Mouse (Mus musculus) G1E (cell line): ENCODE results near the gene Nr3c2.

Experiments used
- CTCF ChIP-seq: IDR thresholded peaks from 2 replicates; pipeline ENCODE4 v1.5.1; 2012; ENCODE audit warnings: low read depth, low read length, inconsistent platforms, mixed read lengths
- GATA1 ChIP-seq: IDR thresholded peaks from 2 replicates; pipeline ENCODE4 v1.6.1; 2012; ENCODE audit warnings: borderline replicate concordance, low read length, inconsistent platforms, mixed read lengths

DNA sequence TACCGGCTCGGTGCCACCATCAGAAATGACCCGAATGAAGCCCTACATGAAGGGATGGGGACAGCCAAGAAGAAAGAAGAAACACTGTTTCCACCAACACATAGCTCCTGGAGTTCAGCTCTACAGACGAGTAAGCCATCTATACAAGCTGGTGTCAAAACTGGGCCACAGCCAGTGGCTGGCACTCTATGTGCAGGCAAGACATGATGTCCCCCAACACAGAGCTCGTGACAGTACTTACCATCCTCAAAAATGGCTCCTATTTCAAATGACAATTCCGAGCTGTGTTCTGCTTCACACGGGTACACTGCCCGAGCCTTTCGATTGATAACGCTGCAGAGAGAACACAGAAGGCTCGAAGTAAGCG, 357.8 kb downstream of the Nr3c2 start:
- TF ChIP-seq CTCF (no peak), GATA1 (no peak)
